Mouse (Mus musculus) stomach, postnatal 0 days (tissue): Measurements from ENCODE around the gene Adamts4. TPM values are rescaled to one million over a fixed set of nuclear protein-coding genes. Genes with fewer than 3 reads are reported as not detected.

Experiments
- ATAC-seq: fragments of 200-750 bp; cut with Nextera tagmentation; 2 replicates; pipeline ENCODE4 v1.8.0; 2017; ENCODE audit not compliant: low FRiP score, low TSS enrichment
- DNase-seq: peaks from one replicate; pipeline ENCODE4 v3.0.0-alpha.2; 2016; ENCODE audit warnings: low spot score
- H3K27ac ChIP-seq: fragments of 300-500 bp; sonication (generic); replicated peaks from 2 replicates; pipeline ENCODE4 v1.5.1; 2014; ENCODE audit warnings: mild to moderate bottlenecking, control low read depth
- H3K27me3 ChIP-seq: fragments of 300-500 bp; sonication (generic); 2 replicates; pipeline ENCODE4 v1.6.1; 2014; ENCODE audit warnings: low read length; ENCODE audit not compliant: control insufficient read depth, insufficient read depth
- H3K36me3 ChIP-seq: fragments of 300-500 bp; sonication (generic); 2 replicates; pipeline ENCODE4 v1.6.1; 2014; ENCODE audit warnings: low read length, mixed read lengths; ENCODE audit not compliant: control insufficient read depth, insufficient read depth
- H3K4me1 ChIP-seq: fragments of 300-500 bp; sonication (generic); replicated peaks from 2 replicates; pipeline ENCODE4 v1.6.1; 2014; ENCODE audit warnings: antibody characterized with exemption; ENCODE audit not compliant: control insufficient read depth, insufficient read depth
- H3K4me2 ChIP-seq: fragments of 300-500 bp; sonication (generic); replicated peaks from 2 replicates; pipeline ENCODE4 v1.6.1; 2014; ENCODE audit warnings: low read depth, mild to moderate bottlenecking, control low read depth, moderate library complexity
- H3K4me3 ChIP-seq: fragments of 300-500 bp; sonication (generic); 2 replicates; pipeline ENCODE4 v1.5.1; 2014; ENCODE audit warnings: low read depth, low read length, control low read depth
- H3K9ac ChIP-seq: fragments of 300-500 bp; sonication (generic); 2 replicates; pipeline ENCODE4 v1.6.1; 2014; ENCODE audit warnings: mild to moderate bottlenecking, low read length, control low read depth, mixed read lengths
- H3K9me3 ChIP-seq: fragments of 300-500 bp; sonication (generic); 2 replicates; pipeline ENCODE4 v1.6.1; 2016; ENCODE audit warnings: low read length; ENCODE audit not compliant: control insufficient read depth
- CTCF ChIP-seq: IDR thresholded peaks from 2 replicates; pipeline ENCODE4 v1.5.1; 2016; ENCODE audit warnings: antibody characterized with exemption, low read depth, mild to moderate bottlenecking, moderate library complexity
- EP300 ChIP-seq: optimal IDR thresholded peaks from 2 replicates; pipeline ENCODE3; 2016; ENCODE audit warnings: antibody characterized with exemption
- WGBS: fragments of 180-500 bp; shearing (Covaris S2); extraction: QIAGEN DNeasy Blood & Tissue Kit; methylation state at CpG from one replicate; pipeline ENCODE4 v1.1.7; 2014; 5-methylcytosine and 5-hydroxymethylcytosine counted together
- polyA plus RNA-seq: library from polyadenylated mRNA; unstranded; fragments of >200 nt; fragmentation: Nextera tagmentation; extraction: Ambion mirVana; gene quantifications from 2 replicates; pipeline ENCODE4 v1.2.1, GENCODE M21; 2015

Adamts4 gene
- polyA plus RNA-seq, 1 experiment from 2014 or later: 3.9 TPM

DNA sequence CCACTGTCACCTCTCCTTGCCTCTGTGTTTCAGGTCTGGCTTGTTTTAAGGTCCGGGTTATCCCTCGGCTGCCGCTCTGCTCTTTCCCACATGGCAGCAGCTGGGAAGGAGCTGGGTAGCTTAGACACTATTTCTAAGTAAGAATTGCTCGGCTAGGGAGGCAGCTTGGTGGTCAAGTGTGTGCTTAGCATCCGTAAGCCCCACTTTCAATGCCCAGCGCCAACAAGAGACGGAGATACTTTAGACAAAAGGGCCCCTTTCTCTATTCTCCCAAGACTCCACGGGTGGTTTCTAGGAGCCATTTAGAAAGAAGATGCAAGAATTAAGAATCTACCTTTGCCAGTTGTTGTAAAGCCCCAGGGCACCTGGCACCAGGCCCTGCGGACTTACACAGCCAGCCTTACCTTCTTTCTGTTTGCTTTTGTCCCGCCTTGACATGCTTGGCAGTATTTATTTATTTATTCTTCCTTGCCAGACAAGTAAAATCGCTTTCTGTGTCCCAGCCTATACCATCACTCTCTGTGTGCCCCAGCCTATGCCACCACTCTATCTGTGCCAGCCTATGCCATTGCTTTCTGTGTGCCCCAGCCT, 25.0 kb downstream of the Adamts4 start:
- Histone ChIP-seq H3K4me1 (0 out of 2 replicates have a peak, but pooled peaks cover 3% of the 10 kb centered on the region), H3K4me3 (no peak overlapping the region), H3K9me3 (no peaks in the 10 kb centered on the region), H3K9ac (no peak overlapping the region), H3K27ac (peak overlapping the region; percentile 65; the same call in 1 of the 2 replicates), H3K4me2 (no peak overlapping the region), H3K27me3 (no peaks in the 10 kb centered on the region), H3K36me3 (peaks cover 27% of the 10 kb centered on the region)
- no peak for TF ChIP-seq EP300
- no peak for DNase-seq
- WGBS: 72% methylated on average over 11 of the region's 11 CpGs
- no peak for ATAC-seq

DNA sequence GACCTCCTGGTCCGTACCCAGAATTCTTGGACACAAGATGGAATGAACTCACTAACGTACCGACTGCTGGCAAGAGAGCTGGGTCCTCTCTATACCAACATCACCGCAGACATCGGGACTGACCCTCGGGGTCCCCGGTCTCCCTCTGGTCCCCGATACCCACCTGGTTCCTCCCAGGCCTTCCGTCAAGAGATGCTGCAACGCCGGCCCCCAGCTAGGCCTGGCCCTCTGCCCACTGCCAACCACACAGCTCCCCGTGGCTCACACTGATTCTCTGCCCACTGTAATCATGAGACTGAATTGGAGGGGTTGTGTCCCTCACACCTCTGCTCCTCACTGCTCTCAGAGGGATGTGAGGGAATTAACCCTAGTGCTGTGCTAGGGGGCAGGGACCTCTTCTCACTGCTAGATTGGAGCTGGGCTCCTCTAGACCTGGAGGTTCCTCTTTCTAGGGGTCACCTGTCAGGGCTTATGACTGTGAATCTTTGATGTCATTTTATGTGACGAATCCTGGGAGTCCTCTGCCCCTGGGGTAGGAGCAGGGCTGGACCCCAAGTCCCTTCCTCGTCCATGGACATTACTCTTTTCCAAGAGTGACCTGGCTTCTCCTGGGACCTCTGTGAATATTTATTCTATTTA, 26.0 kb downstream of the Adamts4 start:
- no peak for TF ChIP-seq CTCF
- TF ChIP-seq EP300: no peak
- H3K9ac ChIP-seq: no peak overlapping the region
- DNase-seq: no peak
- no peak overlapping the region for H3K4me3 ChIP-seq
- no peak for ATAC-seq
- H3K4me1 ChIP-seq: 0 out of 2 replicates have a peak, but pooled peaks cover 2% of the 10 kb centered on the region
- H3K9me3 ChIP-seq: no peaks in the 10 kb centered on the region
- 87% methylated on average over 14 of the region's 14 CpGs for WGBS
- H3K27ac ChIP-seq: no peak overlapping the region
- no peaks in the 10 kb centered on the region for H3K27me3 ChIP-seq
- H3K4me2 ChIP-seq: no peak overlapping the region
- H3K36me3 ChIP-seq: peaks cover 27% of the 10 kb centered on the region

DNA sequence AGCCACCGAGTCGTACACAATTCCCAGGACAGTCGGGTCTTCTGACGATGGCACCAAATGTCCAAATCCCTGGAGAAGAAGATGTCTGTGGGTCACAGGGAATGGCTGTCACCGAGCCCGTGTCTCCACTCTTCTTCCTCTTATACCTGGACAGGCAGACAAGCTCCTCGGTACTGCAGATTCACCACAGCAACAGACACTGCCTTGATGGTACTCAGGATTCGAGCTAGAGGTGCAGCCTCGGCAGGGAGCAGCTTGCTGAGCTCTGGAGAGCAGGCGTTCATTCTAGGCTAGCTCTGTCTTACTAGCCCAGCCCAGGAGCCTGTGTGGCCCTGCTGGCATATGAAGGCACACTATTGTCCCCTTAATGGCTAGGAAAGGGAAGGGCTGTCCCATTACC, 27.5 kb downstream of the Adamts4 start:
- Histone ChIP-seq H3K4me3 (no peak overlapping the region), H3K27me3 (no peaks in the 10 kb centered on the region), H3K9ac (no peak overlapping the region), H3K27ac (no peak overlapping the region), H3K9me3 (no peaks in the 10 kb centered on the region), H3K36me3 (peaks cover 26% of the 10 kb centered on the region), H3K4me1 (0 out of 2 replicates have a peak, but pooled peaks cover 2% of the 10 kb centered on the region), H3K4me2 (no peak overlapping the region)
- ATAC-seq: no peak
- TF ChIP-seq EP300 (no peak), CTCF (no peak)
- 85% methylated on average over 10 of the region's 10 CpGs for WGBS
- DNase-seq: no peak

DNA sequence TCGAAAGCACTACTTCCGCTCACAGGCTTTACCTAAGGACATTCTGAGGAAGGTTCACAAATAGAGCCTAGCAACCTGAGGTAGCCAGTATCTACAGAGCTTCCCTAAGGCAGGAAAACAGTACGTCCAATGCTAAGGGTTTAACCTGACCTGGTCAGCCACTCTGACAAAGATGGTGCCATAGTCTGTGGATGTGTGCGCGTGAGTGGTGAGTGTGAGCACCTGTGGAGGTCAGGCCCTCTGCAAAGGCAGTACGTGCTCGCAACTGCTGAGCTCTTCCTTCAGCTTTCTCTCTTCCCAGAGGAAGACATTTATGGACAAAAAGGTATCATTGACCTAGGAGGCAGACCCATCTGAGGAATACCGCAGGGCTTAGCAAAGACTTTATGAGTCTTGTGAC, 28.2 kb downstream of the Adamts4 start:
- ATAC-seq (no peak), DNase-seq (peak; percentile 10)
- TF ChIP-seq CTCF: no peak
- no peak for TF ChIP-seq EP300
- no peak overlapping the region for H3K4me3 ChIP-seq
- H3K36me3 ChIP-seq: peaks cover 27% of the 10 kb centered on the region
- H3K4me1 ChIP-seq: 0 out of 2 replicates have a peak, but pooled peaks cover 2% of the 10 kb centered on the region
- no peaks in the 10 kb centered on the region for H3K27me3 ChIP-seq
- no peaks in the 10 kb centered on the region for H3K9me3 ChIP-seq
- no peak overlapping the region for H3K27ac ChIP-seq
- no peak overlapping the region for H3K4me2 ChIP-seq
- WGBS: 93% methylated on average over 8 of the region's 8 CpGs
- no peak overlapping the region for H3K9ac ChIP-seq

DNA sequence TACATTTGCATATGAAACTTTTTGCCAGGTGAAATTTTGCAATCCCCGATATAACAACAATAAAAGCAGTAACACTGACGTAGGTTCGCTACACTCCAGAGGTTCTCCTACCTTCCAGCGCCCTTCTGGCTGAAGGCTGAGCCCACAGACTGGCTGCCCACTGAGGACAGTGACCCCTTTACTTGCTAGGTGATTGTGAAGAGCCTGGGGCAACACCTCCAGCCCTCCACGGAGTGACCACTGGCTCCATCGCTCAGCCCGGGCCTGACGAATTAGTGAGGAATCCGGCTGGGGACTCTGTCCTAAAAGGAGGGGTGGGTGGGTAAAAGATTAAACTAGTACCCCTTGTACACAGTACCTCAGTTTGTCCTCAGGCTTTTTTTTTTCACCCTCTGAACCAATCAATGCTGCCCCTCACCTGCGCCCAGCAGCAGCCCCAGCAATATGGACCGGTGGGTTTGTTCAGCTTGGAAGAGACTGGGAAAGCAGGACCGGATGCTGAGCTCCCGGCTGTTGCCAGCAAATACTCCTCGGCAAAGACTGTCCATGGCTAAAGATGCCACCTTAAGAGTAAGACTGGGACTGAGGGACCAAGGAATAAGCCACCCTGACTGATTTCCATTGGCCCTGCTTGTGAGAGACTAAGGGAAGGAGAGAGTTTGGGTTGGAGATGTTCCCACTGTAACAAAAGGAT, 28.9 kb downstream of the Adamts4 start:
- H3K36me3 ChIP-seq: peaks cover 27% of the 10 kb centered on the region
- no peak overlapping the region for H3K9ac ChIP-seq
- no peaks in the 10 kb centered on the region for H3K27me3 ChIP-seq
- H3K9me3 ChIP-seq: no peaks in the 10 kb centered on the region
- no peak for DNase-seq
- no peak overlapping the region for H3K4me2 ChIP-seq
- H3K4me1 ChIP-seq: 0 out of 2 replicates have a peak, but pooled peaks cover 2% of the 10 kb centered on the region
- no peak overlapping the region for H3K27ac ChIP-seq
- no peak overlapping the region for H3K4me3 ChIP-seq
- WGBS: 86% methylated on average over 14 of the region's 14 CpGs
- ATAC-seq: no peak
- TF ChIP-seq EP300 (no peak), CTCF (no peak)
